Comparison of ENCODE assay signal across 26 mouse cellular contexts in the genomic region with DNA sequence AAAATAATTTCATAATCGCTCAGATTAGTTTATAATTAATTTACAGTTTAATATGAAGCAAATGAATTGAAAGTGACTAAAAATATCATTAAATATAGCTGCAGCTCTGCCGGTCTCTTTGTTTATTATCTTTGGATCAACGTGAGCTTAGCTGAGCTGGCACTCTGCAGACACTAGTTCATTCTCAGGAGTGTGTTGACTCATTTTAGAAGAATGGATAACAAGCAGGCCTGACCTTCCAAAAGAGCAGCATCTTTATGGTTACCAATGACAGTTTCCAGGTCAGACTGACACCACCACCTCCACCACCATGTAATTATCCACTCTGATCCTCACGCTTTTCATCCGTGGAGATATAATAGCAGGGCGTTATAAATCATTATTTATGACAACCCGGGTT. TPM values are rescaled to one million over a fixed set of nuclear protein-coding genes. Genes with fewer than 3 reads are reported as not detected.
DNase-seq lines count a peak whose midpoint lies in the region; ATAC-seq and TF ChIP-seq lines count a peak whose summit lies in the region.
"Had no signal": no experiment of that assay in that cellular context is flagged by ENCODE, and none has a peak within 500 bp of the region (broad histone marks: within the 10 kb centered on the region; RNA-seq: fewer than 3 reads in every experiment).

No protein-coding gene starts in this region.

- POLR2A ChIA-PET in Patski (lab: Charles Lee) = no interaction called here

- TF ChIP-seq CTCF in Patski (IDR thresholded peaks at IDR 0.05) = no peak

- in situ Hi-C loops in Patski (cut with MboI; ENCODE audit: low pct_unique_long_range_greater_than_20kb) = no loop called here

- peaks cover 24% of the 10 kb centered on the region for H3K4me1 ChIP-seq in midbrain, embryonic 13.5 days (replicated peaks)
- H3K4me1 ChIP-seq in midbrain, embryonic 16.5 days (ENCODE audit: control insufficient read depth, insufficient read depth, low read length) = peaks cover 14% of the 10 kb centered on the region
- H3K4me1 ChIP-seq: embryonic facial prominence, embryonic 12.5 days; embryonic facial prominence, embryonic 15.5 days; heart, embryonic 10.5 days; heart, embryonic 13.5 days had no signal

- DNase-seq in 3T3-L1 (ENCODE audit: low read depth, low spot score) (peak; percentile 46), MN1 (ENCODE audit: low spot score) (peak; percentile 8), Patski (ENCODE audit: low read depth, low spot score) (peak; percentile 33)
- no peak for DNase-seq in T-cell, adult 2 months (ENCODE audit: low spot score)
- DNase-seq: adrenal gland, adult 2 months; adrenal gland, postnatal 14 days; cerebellum, adult 11 months; cerebellum, adult 2 months; cerebellum, adult 9-11 months; cerebellum, postnatal 25 days; forebrain, postnatal 0 days; gastrocnemius, adult 2 months; gastrocnemius, postnatal 14 days; heart, adult 18-20 months; heart, postnatal 14 days; heart, postnatal 4 days had no signal

- H3K9ac ChIP-seq in midbrain, embryonic 13.5 days (replicated peaks) = no peak overlapping the region
- no peak overlapping the region for H3K9ac ChIP-seq in midbrain, embryonic 16.5 days (ENCODE audit: low read depth, low read length)
- H3K9ac ChIP-seq: embryonic facial prominence, embryonic 12.5 days; embryonic facial prominence, embryonic 15.5 days; forebrain, postnatal 0 days; heart, embryonic 13.5 days; hindbrain, embryonic 14.5 days had no signal

- CTCF ChIA-PET in Patski (lab: Charles Lee) = no interaction called here

- WGBS in midbrain, embryonic 13.5 days = 64% methylated on average over 7 of the region's 7 CpGs
- WGBS in midbrain, embryonic 16.5 days = 61% methylated on average over 7 of the region's 7 CpGs

- ATAC-seq in midbrain, embryonic 13.5 days = no peak
- no peak for ATAC-seq in midbrain, embryonic 16.5 days
- peak; percentile 86 for ATAC-seq in Patski
- ATAC-seq: forebrain, embryonic 14.5 days; forebrain, postnatal 0 days; hindbrain, postnatal 0 days; inflammation-experienced regulatory T-cells, adult 6 months had no signal

- no peak overlapping the region for H3K4me2 ChIP-seq in midbrain, embryonic 13.5 days (replicated peaks)
- H3K4me2 ChIP-seq in midbrain, embryonic 16.5 days (ENCODE audit: low read length) = no peak overlapping the region
- H3K4me2 ChIP-seq: embryonic facial prominence, embryonic 12.5 days; embryonic facial prominence, embryonic 15.5 days; heart, embryonic 13.5 days; hindbrain, embryonic 14.5 days had no signal

- H3K4me3 ChIP-seq in midbrain, embryonic 13.5 days (replicated peaks) = no peak overlapping the region
- no peak overlapping the region for H3K4me3 ChIP-seq in midbrain, embryonic 16.5 days (ENCODE audit: low read depth, low read length)
- H3K4me3 ChIP-seq: embryonic facial prominence, embryonic 12.5 days; embryonic facial prominence, embryonic 15.5 days; gastrocnemius, adult 2 months; heart, embryonic 10.5 days; heart, embryonic 13.5 days had no signal

- no peaks in the 10 kb centered on the region for H3K27me3 ChIP-seq in midbrain, embryonic 13.5 days
- no peaks in the 10 kb centered on the region for H3K27me3 ChIP-seq in midbrain, embryonic 16.5 days (ENCODE audit: control insufficient read depth, insufficient read depth, low read depth, low read length)
- peaks cover 3% of the 10 kb centered on the region for H3K27me3 ChIP-seq in Patski
- H3K27me3 ChIP-seq: embryonic facial prominence, embryonic 12.5 days; embryonic facial prominence, embryonic 15.5 days; heart, embryonic 13.5 days had no signal

- no peaks in the 10 kb centered on the region for H3K36me3 ChIP-seq in midbrain, embryonic 13.5 days
- H3K36me3 ChIP-seq in midbrain, embryonic 16.5 days (ENCODE audit: control insufficient read depth, insufficient read depth, low read length) = no peaks in the 10 kb centered on the region
- H3K36me3 ChIP-seq: embryonic facial prominence, embryonic 12.5 days; embryonic facial prominence, embryonic 15.5 days; heart, embryonic 10.5 days; heart, embryonic 13.5 days had no signal

- H3K9me3 ChIP-seq in midbrain, embryonic 13.5 days = no peaks in the 10 kb centered on the region
- H3K9me3 ChIP-seq in midbrain, embryonic 16.5 days (replicated peaks; ENCODE audit: control insufficient read depth, low read length, poor library complexity, severe bottlenecking) = no peaks in the 10 kb centered on the region
- H3K9me3 ChIP-seq: embryonic facial prominence, embryonic 12.5 days; embryonic facial prominence, embryonic 15.5 days; heart, embryonic 10.5 days; heart, embryonic 13.5 days had no signal

- peak overlapping the region; percentile 52 for H3K27ac ChIP-seq in midbrain, embryonic 13.5 days
- H3K27ac ChIP-seq in midbrain, embryonic 16.5 days (ENCODE audit: low read length) = no peak overlapping the region
- H3K27ac ChIP-seq: embryonic facial prominence, embryonic 12.5 days; embryonic facial prominence, embryonic 15.5 days; gastrocnemius, adult 2 months; heart, embryonic 10.5 days; heart, embryonic 13.5 days; hindbrain, embryonic 14.5 days; hindbrain, postnatal 0 days had no signal

RNA-seq across cellular contexts. Expression of gene Mrpl3, which starts 7.0 kb away (rescaled TPM):
- polyA plus RNA-seq in midbrain, embryonic 13.5 days (2015; fragmentation: Nextera tagmentation; extraction: Ambion mirVana) = 99.1 and 105 TPM in 2 replicates
- 86.6 and 93.4 TPM in 2 replicates for polyA plus RNA-seq in midbrain, embryonic 16.5 days (2015; fragmentation: Nextera tagmentation; extraction: Ambion mirVana)
- polyA plus RNA-seq in Patski (2021) = 118 TPM
